19 mouse cellular contexts compared by ENCODE assay signal in genomic region chr2:63876375-63876774, GRCm38 (mm10).
DNase-seq lines count a peak whose midpoint lies in the region; ATAC-seq and TF ChIP-seq lines count a peak whose summit lies in the region.
"Had no signal": no experiment of that assay in that cellular context is flagged by ENCODE, and none has a peak within 500 bp of the region (broad histone marks: within the 10 kb centered on the region; RNA-seq: fewer than 3 reads in every experiment).

No protein-coding gene starts in this region.

- H3K4me2 ChIP-seq in limb, embryonic 11.5 days (ENCODE audit: low read depth, severe bottlenecking): no peak overlapping the region
- H3K4me2 ChIP-seq in intestine, postnatal 0 days (replicated peaks; ENCODE audit: low read depth): no peak overlapping the region
- H3K4me2 ChIP-seq: embryonic facial prominence, embryonic 12.5 days; forebrain, embryonic 12.5 days; midbrain, embryonic 12.5 days; neural tube, embryonic 13.5 days had no signal

- no peak overlapping the region for H3K4me3 ChIP-seq in limb, embryonic 11.5 days (ENCODE audit: low read depth, low read length)
- no peak overlapping the region for H3K4me3 ChIP-seq in intestine, postnatal 0 days (ENCODE audit: low read depth, low read length)
- H3K4me3 ChIP-seq in gastrocnemius, adult 2 months: no peak overlapping the region
- H3K4me3 ChIP-seq: embryonic facial prominence, embryonic 12.5 days; forebrain, embryonic 12.5 days; midbrain, embryonic 12.5 days; neural tube, embryonic 13.5 days had no signal

- intact Hi-C loops in gastrocnemius, adult 2 months (cut with DNase I): no loop called here

- no peak overlapping the region for H3K27ac ChIP-seq in limb, embryonic 11.5 days (replicated peaks; ENCODE audit: low read depth, low read length)
- no peak overlapping the region for H3K27ac ChIP-seq in intestine, postnatal 0 days (ENCODE audit: low read depth, low read length)
- no peak overlapping the region for H3K27ac ChIP-seq in gastrocnemius, adult 2 months
- H3K27ac ChIP-seq: embryonic facial prominence, embryonic 12.5 days; forebrain, embryonic 12.5 days; liver, embryonic 14.5 days; midbrain, embryonic 12.5 days; neural tube, embryonic 13.5 days; stomach, postnatal 0 days had no signal

- no peaks in the 10 kb centered on the region for H3K27me3 ChIP-seq in limb, embryonic 11.5 days (ENCODE audit: control insufficient read depth, insufficient read depth, low read length)
- no peaks in the 10 kb centered on the region for H3K27me3 ChIP-seq in intestine, postnatal 0 days (replicated peaks; ENCODE audit: control insufficient read depth, insufficient read depth, low read length)
- H3K27me3 ChIP-seq: CH12.LX; embryonic facial prominence, embryonic 12.5 days; forebrain, embryonic 12.5 days; midbrain, embryonic 12.5 days; neural tube, embryonic 13.5 days had no signal

- peak; percentile 16 for DNase-seq in 3T3-L1 (ENCODE audit: low read depth, low spot score)
- DNase-seq in ZHBTc4 (ENCODE audit: low read depth, low spot score): peak; percentile 9
- peak; percentile 68 to 79 for DNase-seq in kidney, adult 8-10 months
- peak; percentile 87 for DNase-seq in limb, embryonic 11.5 days (ENCODE audit: low spot score)
- no peak for DNase-seq in urinary bladder, postnatal 25 days (ENCODE audit: low spot score)
- DNase-seq in gastrocnemius, adult 2 months: no peak
- DNase-seq in cerebellum, postnatal 14 days: no peak
- DNase-seq: adrenal gland, postnatal 36 days; heart, adult 11 months; heart, postnatal 14 days had no signal

- peaks cover 12% of the 10 kb centered on the region; the same call in 1 of the 2 replicates for H3K4me1 ChIP-seq in limb, embryonic 11.5 days (ENCODE audit: control insufficient read depth, insufficient read depth, low read length)
- H3K4me1 ChIP-seq in intestine, postnatal 0 days (replicated peaks; ENCODE audit: control insufficient read depth, insufficient read depth, low read length): no peaks in the 10 kb centered on the region
- H3K4me1 ChIP-seq: forebrain, embryonic 12.5 days; midbrain, embryonic 12.5 days; neural tube, embryonic 13.5 days had no signal

- ATAC-seq in limb, embryonic 11.5 days (ENCODE audit: insufficient number of reproducible peaks, low FRiP score, low TSS enrichment, low read depth): peak; percentile 85
- no peak for ATAC-seq in intestine, postnatal 0 days
- ATAC-seq: inflammation-experienced regulatory T-cells, adult 6 months had no signal

- 1% methylated on average over 3 of the region's 3 CpGs for WGBS in limb, embryonic 11.5 days
- WGBS in intestine, postnatal 0 days: 16% methylated on average over 3 of the region's 3 CpGs

- H3K36me3 ChIP-seq in limb, embryonic 11.5 days (ENCODE audit: control insufficient read depth, insufficient read depth, low read length): no peaks in the 10 kb centered on the region
- H3K36me3 ChIP-seq in intestine, postnatal 0 days (ENCODE audit: control insufficient read depth, insufficient read depth): no peaks in the 10 kb centered on the region
- H3K36me3 ChIP-seq: embryonic facial prominence, embryonic 12.5 days; forebrain, embryonic 12.5 days; midbrain, embryonic 12.5 days; neural tube, embryonic 13.5 days had no signal

- no peaks in the 10 kb centered on the region for H3K9me3 ChIP-seq in limb, embryonic 11.5 days (ENCODE audit: control insufficient read depth, low read length)
- H3K9me3 ChIP-seq in intestine, postnatal 0 days (ENCODE audit: control insufficient read depth): no peaks in the 10 kb centered on the region
- H3K9me3 ChIP-seq: embryonic facial prominence, embryonic 12.5 days; forebrain, embryonic 12.5 days; midbrain, embryonic 12.5 days; neural tube, embryonic 13.5 days had no signal

- no peak for TF ChIP-seq CTCF in intestine, postnatal 0 days (IDR thresholded peaks at IDR 0.05; ENCODE audit: low read depth)
- TF ChIP-seq CTCF in gastrocnemius, adult 2 months (IDR thresholded peaks at IDR 0.05): no peak

- H3K9ac ChIP-seq in limb, embryonic 11.5 days (ENCODE audit: low read length): no peak overlapping the region
- no peak overlapping the region for H3K9ac ChIP-seq in intestine, postnatal 0 days (ENCODE audit: low read depth, low read length)
- H3K9ac ChIP-seq: embryonic facial prominence, embryonic 12.5 days; forebrain, embryonic 12.5 days; liver, embryonic 14.5 days; midbrain, embryonic 12.5 days; neural tube, embryonic 13.5 days had no signal

Comparison
In these comparisons a context has a peak if more than half of its experiments do, and no peak if none do; other contexts are left out.
1. DNase-seq: peak in 3T3-L1 (single experiment), ZHBTc4 (single experiment), kidney, adult 8-10 months (2 of 2) and limb, embryonic 11.5 days (single experiment); none in urinary bladder, postnatal 25 days (single experiment), gastrocnemius, adult 2 months (single experiment) and cerebellum, postnatal 14 days (0 of 2).